Mouse (Mus musculus) cerebellum, adult 18-20 months (tissue): ENCODE results near the gene Alg12.

ENCODE experiments used
- DNase-seq, 2 experiments: peaks; one replicate each; pipeline ENCODE4 v3.0.0; 2021

Gene Alg12

GRCm38 (mm10) chr15:88819026-88819905, at the start of gene Alg12, which contains the start of gene Creld2:
Gene Alg12, minus strand, starts transcription at chr15:88819318.
Gene Creld2, plus strand, starts transcription at chr15:88819646.
- peak; percentile 99 to 100 for DNase-seq

GRCm38 (mm10) chr15:88868024-88868742, 49.1 kb upstream of the Alg12 start:
- peak in 1 of 2 experiments; percentile 2 for DNase-seq

DNA sequence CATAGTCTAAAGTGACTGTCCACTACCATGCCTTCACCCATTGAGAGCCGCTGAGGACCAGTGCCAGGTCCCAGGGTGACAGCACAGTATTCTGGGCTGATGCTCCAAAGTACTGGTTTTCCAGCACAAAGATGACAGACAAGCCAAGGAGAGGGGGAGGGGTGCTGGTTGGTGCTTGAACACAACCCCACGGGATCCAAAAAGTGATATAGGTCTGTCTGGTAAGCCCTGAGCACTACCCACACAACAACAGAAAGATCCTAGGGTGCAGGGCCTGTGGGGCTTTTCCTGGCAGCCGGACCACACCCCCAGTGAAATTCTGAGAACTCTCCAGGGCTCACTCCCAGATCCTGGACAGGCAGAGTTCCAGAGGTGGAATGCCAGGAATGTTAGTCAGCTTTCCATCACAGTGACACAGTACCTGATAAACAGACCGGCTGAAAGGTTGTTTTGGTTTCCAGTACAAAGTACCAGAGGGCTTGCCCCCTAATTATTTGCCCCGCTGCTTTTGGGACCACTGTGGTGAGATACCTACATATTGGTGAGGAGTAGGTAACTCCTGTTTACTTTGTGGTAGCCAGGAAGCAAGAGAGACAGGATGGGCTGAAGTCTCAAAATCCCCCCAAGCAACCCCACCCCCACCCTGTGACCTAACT, 48.4 kb upstream of the Alg12 start:
- no peak for DNase-seq

DNA sequence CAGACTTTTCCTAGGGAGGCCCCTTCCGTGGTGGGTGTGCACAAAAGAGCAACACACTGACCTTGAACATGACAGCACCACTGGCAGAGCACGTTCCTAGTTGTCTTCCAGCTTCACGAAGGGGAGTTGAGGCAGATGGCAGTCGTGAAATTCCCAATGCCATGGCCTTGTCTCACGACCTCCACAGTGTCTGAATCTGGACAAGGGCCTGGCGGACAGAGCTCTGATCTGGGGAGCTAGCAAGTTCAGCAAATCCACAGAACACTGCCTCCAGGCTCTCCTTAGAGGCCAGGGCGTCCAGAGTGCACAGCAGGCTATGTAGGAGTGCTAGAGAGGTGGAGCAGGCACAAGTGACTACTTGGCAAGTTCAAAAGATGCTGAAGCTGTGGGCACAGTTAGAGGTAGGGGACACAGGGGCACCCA, 47.8 kb upstream of the Alg12 start:
- peak in 1 of 2 experiments; percentile 29 for DNase-seq

DNA sequence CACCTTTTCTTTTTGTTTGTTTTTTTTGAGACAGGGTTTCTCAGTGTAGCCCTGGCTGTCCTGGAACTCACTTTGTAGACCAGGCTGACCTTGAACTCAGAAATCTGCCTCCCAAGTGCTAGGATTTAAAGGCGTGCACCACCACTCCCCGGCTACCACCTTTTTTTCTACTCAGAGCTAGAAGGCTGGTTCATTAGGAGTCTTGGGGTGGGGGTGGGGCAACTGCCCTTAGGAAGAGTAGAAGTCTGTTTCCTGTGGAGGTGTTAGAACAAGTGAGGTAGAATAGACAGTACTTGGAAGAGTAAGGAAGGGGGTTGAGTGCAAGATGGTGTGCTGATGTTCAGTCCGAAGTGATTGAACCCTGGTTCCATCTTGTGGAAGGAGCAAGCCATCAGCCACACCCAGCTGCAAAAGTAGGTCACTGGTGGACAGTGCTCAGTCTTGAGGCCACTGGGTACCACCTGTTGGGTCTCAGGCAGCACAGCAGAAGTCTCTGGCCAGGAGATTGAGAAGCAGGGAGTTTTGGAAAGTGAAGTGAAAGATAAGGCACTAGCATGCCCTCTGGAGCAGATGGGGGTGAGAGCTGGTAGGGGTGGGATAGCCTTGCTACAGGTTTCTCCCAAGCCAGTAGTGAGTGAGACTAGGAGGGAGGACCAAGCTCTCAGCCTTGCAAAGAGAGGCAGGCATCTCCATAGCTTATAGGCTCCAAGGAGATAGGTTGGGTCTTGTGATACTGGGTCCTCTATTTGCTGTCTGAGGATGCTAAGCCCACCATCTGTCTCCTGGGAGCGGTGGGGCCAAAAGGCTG, 47.0 kb upstream of the Alg12 start:
- DNase-seq: peak in 1 of 2 experiments; percentile 26

GRCm38 (mm10) chr15:88865061-88865460, 45.9 kb upstream of the Alg12 start:
- peak in 1 of 2 experiments; percentile 44 for DNase-seq

GRCm38 (mm10) chr15:88864270-88865030, 45.3 kb upstream of the Alg12 start:
- peak; percentile 42 to 51 for DNase-seq

DNA sequence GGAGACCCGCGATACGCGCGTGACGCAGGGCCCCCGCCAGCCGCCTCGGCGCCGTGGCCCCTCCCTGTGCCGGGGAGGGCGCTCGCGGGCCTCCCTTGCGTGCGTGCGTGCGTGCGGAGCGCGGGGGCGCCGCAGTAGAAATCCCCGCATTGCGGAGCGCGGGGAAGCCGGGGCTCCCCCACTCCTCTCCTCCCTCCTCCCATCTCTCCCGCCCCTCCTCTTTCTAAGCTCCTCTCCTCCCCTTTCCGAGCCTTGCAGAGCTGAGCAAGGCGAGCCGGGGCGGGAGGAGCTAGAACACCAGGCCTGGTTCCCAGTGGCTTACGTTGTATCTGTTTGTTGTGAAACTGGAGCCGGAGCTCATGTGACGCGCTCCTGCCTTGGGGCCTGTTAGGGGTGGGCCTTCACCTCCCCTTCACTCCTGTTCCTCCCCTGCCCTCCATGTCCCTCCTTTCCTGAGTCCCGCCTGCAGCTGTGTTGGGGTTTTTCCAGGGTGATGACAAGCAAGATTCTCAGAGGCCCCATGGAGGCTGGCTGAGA, 44.6 kb upstream of the Alg12 start:
- DNase-seq: peak; percentile 87 to 92

DNA sequence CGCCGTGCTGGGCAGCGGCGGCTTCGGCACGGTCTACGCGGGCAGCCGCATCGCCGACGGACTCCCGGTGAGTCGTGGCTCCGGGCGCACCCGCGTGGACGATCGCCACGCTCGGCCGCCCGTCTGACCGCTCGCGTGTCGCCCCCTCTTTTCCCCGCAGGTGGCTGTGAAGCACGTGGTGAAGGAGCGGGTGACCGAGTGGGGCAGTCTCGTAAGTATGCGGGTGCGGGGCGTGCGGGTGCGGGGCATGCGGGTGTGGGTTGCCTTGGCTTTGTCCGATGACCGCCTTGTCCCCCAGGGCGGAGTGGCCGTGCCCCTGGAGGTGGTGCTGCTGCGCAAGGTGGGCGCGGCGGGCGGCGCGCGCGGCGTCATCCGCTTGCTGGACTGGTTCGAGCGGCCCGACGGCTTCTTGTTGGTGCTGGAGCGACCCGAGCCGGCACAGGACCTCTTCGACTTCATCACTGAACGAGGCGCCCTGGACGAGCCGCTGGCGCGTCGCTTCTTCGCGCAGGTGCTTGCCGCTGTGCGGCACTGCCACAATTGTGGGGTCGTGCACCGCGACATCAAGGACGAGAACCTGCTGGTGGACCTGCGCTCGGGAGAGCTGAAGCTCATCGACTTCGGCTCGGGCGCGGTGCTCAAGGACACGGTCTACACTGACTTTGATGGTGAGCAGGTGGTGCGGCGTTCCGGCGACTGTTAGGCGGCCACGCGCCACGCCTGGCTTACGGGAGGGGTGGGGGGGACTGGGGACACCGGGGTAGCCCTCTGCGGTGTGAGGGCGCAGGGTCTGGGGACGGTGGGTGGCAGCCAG, 44.0 kb upstream of the Alg12 start:
- peak; percentile 53 to 72 for DNase-seq

GRCm38 (mm10) chr15:88861772-88862622, 42.9 kb upstream of the Alg12 start, which contains the start of gene Pim3:
Gene Pim3, plus strand, starts transcription at chr15:88862186.
- peak; percentile 97 to 98 for DNase-seq

DNA sequence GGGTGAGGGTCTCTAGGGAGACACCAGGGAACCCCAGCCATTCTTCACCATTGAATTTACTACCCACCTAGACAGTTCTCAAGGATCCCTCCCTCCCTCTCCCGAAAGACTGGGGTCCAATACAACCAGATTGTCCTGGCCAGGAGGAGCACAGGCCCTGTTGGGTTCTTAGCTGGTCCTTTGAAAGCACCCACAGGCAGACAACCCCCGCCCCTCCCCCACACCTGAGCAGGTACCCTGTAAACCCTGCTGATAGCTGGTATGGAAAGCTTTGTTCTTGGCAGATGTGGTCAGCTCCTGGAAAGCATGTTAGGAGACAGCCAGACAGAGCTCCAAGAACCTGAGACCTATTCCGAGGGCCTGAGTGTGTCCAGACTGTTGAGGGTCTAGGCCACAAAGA, 41.7 kb upstream of the Alg12 start:
- peak; percentile 39 to 42 for DNase-seq

- peak in 1 of 2 experiments; percentile 34 for DNase-seq
Observed at GRCm38 (mm10) chr15:88859206-88859970, 40.3 kb upstream of the Alg12 start.

DNA sequence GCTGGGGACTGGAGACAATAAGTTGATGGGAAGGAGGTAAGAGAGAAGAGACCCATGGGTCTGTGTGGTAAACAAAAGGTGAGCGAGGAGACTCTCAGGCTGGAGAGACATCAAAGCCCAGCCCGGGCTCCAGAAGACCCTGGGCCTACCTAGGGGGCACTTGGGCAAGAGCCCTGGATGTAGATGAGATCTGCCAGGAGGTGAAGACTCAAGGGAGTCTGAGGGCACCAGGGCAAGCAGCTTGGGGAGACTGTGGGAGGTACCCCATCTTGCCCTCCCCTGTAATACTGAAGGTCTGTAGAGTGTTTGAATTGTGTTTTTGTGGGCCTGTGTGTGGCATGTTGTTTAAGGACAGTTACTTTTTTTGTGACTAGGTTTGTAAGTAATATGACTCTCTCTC, 39.6 kb upstream of the Alg12 start:
- DNase-seq: no peak

DNA sequence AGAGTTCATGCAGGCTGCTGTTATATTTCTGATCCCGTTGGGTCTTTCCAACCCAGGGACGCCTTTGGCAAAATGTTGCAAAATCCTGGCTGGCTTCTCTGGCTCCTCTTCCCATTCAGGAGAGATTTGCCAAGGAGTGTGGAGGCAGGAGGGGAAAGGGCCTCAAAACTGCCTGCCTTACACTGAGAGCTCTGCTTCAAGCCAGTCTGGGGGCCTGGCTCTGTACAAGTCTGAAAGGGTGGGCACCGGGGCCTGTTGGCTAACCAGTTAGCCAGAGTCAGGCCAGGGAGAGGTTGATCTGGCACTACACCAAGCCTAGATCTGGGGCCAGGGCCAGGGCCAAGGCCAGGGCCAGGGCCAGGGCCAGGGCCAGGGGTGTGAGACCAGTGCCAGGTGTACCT, 39.0 kb upstream of the Alg12 start:
- peak; percentile 68 to 73 for DNase-seq

- DNase-seq: no peak
Observed at GRCm38 (mm10) chr15:88857361-88857760, 38.2 kb upstream of the Alg12 start.

GRCm38 (mm10) chr15:88856613-88857012, 37.5 kb upstream of the Alg12 start:
- DNase-seq: no peak

DNA sequence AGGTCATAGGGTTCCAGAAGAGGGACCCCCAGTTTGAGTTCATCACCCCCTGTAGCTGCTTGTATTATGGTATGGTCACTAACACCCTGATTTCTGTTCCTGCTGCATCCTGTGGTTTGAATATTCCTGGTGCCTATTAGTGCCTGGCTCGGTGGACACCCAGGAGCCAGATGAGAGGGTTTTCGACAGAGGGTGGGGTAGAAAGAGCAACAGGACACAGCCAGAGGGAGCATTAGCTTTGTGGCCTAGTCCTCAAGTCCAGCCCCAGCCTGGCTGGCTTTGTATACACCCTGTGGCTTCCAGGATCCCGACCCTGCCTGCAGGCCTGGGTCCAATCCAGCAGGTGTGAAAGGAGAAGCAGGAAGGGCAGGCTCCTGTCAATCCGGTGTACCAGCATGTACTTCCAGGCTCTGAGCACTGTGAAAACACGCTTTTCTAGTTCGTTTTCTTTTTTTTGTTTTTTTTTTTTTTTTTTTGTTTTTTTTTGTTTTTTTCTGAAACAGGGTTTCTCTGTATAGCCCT, 36.8 kb upstream of the Alg12 start:
- peak in 1 of 2 experiments; percentile 17 for DNase-seq
